Mouse (Mus musculus) kidney, embryonic 14.5 days (tissue): ENCODE results near the gene Snx17. TPM values are rescaled to one million over a fixed set of nuclear protein-coding genes. Genes with fewer than 3 reads are reported as not detected.
A peak's percentile ranks its signal among the peaks of the same experiment; 100 is the strongest.

Experiments
- ATAC-seq: fragments of 200-750 bp; cut with Nextera tagmentation; 2 replicates; pipeline ENCODE4 v1.8.0; 2017; ENCODE audit warnings: moderate number of reproducible peaks, mild to moderate bottlenecking, moderate TSS enrichment, moderate library complexity; ENCODE audit not compliant: low FRiP score, low TSS enrichment
- H3K27ac ChIP-seq: fragments of 300-500 bp; sonication (generic); 2 replicates; pipeline ENCODE4 v1.5.1; 2014; ENCODE audit warnings: low read depth, mild to moderate bottlenecking, low read length, moderate library complexity, mixed read lengths
- H3K27me3 ChIP-seq: fragments of 300-500 bp; sonication (generic); 2 replicates; pipeline ENCODE4 v1.6.1; 2014; ENCODE audit warnings: mild to moderate bottlenecking, low read length; ENCODE audit not compliant: control insufficient read depth, insufficient read depth
- H3K36me3 ChIP-seq: fragments of 300-500 bp; sonication (generic); 2 replicates; pipeline ENCODE4 v1.6.1; 2014; ENCODE audit warnings: low read length, mixed read lengths; ENCODE audit not compliant: control insufficient read depth, insufficient read depth
- H3K4me1 ChIP-seq: fragments of 300-500 bp; sonication (generic); 2 replicates; pipeline ENCODE4 v1.6.1; 2014; ENCODE audit warnings: low read length, mixed read lengths; ENCODE audit not compliant: control insufficient read depth, insufficient read depth
- H3K4me2 ChIP-seq: fragments of 300-500 bp; sonication (generic); replicated peaks from 2 replicates; pipeline ENCODE4 v1.6.1; 2014; ENCODE audit warnings: low read depth, mild to moderate bottlenecking, low read length
- H3K4me3 ChIP-seq: fragments of 300-500 bp; sonication (generic); 2 replicates; pipeline ENCODE4 v1.5.1; 2014; ENCODE audit warnings: mild to moderate bottlenecking, low read length
- H3K9ac ChIP-seq: fragments of 300-500 bp; sonication (generic); 2 replicates; pipeline ENCODE4 v1.6.1; 2014; ENCODE audit warnings: low read depth, mild to moderate bottlenecking, low read length, moderate library complexity
- H3K9me3 ChIP-seq: fragments of 300-500 bp; sonication (generic); 2 replicates; pipeline ENCODE4 v1.6.1; 2016; ENCODE audit warnings: low read length; ENCODE audit not compliant: control insufficient read depth
- WGBS: fragments of 180-500 bp; shearing (Covaris S2); extraction: QIAGEN DNeasy Blood & Tissue Kit; methylation state at CpG from one replicate; pipeline ENCODE4 v1.1.7; 2014; 5-methylcytosine and 5-hydroxymethylcytosine counted together
- polyA plus RNA-seq: library from polyadenylated mRNA; unstranded; fragments of >200 nt; fragmentation: Nextera tagmentation; extraction: Ambion mirVana; gene quantifications from 2 replicates; pipeline ENCODE4 v1.2.1, GENCODE M21; 2014

Snx17 gene
- polyA plus RNA-seq, 1 experiment from 2014 or later = 133 TPM

DNA sequence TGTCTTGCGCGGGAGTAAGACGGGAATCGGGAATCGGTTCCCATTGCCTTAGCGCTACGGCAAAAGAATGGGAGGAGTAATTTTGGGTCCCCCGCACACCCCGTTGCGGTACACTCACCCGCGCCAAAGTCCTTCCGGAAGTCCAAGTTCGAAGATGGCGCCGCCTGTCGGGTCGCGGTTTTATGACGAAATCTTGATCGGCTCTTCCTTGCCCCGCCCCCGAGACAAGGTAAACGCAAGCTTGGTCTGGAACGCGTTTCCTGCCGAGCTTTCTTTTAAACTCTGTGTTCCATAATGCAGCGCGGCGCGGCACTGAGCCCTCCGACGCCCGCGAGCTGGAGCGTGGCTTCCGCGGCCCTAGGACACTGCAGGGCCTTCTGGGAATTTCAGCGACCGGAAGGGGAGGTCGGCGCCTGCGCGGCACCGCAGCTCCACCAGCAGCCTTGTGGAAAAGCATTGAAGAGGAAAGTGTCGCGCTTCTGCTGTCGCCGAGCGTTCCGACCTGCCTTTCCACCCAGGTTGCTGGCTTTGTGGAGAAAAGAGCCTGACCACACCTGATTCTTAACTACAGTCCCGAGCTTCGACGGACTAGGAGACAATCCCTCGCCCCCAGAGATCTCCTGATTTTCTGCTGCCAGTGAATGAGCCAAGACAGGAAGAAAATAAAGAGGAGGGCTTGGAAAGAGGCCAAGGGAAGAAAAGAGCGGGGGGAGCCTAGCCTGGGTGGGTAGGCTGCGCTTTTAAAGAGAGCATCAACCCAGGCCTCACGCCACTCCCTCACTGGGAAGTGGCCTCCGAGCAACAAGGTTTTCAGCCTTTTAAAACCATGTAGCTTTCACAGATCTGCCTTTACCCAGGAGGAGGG, 13.0 kb upstream of the Snx17 start, which contains the start of the genes Gm29609 and Gtf3c2:
TSS of gene Gm29609 (minus strand) at position 146 of the 865 bp plus-strand sequence.
TSS of gene Gtf3c2 (minus strand) at position 379 of the 865 bp plus-strand sequence.
- under 1% methylated on average over 59 of the region's 59 CpGs for WGBS
- Histone ChIP-seq H3K9me3 (no peaks in the 10 kb centered on the region), H3K4me3 (peak within 1 kb of the TSS; percentile 96), H3K4me1 (peaks cover 4% of the 10 kb centered on the region; the same call in 1 of the 2 replicates), H3K27me3 (no peaks in the 10 kb centered on the region), H3K36me3 (peaks cover 3% of the 10 kb centered on the region; the same call in 1 of the 2 replicates), H3K4me2 (peak within 1 kb of the TSS; percentile 96), H3K9ac (peak within 1 kb of the TSS; percentile 69), H3K27ac (peak within 1 kb of the TSS; percentile 95)
- peak; percentile 98 for ATAC-seq

DNA sequence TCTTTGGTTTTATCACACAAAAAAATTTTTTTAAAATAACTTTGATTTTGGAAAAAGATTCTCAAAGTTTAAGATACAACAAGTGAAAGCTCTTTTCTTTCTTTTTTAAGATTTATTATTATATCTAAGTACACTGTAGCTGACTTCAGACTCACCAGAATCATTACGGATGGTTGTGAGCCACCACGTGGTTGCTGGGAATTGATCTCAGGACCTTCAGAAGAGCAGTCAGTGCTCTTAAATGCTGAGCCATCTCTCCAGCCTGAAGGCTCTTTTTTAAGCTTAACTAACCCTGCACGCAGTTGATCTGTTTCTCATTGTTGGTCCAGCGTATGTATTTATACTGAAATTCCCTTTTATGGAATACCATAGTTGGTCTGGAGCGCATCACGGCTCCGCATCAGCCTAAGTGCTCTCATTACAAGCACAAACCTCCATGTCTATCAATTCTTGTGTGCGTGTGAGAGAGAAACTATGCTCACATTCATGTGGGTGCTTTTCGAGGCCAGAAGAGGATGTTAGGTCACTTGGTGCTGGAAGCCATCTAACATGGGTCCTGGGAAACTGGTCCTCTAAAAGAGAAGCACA, 11.8 kb upstream of the Snx17 start:
- 92% methylated on average over 9 of the region's 9 CpGs for whole genome bisulfite sequencing

DNA sequence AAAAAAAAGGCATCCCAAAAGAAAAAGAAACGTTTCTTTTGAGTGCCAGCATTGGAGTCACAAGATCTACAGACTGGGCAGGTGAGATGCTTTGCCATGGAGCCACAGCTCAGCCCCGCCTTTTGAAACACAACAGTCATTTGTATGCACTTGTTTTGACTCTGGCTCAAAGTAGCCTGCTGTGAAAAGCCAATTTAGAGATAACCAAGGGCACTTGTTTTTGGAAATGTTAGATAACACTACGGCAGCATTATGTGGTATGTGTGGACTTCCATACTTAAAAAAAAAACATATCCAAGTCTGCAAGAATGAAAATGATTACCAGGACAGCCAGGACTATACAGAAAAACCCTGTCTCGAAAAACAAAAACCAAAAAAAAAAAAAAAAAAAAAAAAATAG, 9.3 kb upstream of the Snx17 start:
- H3K4me3 ChIP-seq = no peak overlapping the region
- H3K4me2 ChIP-seq = no peak overlapping the region
- no peaks in the 10 kb centered on the region for H3K27me3 ChIP-seq
- no peak for ATAC-seq
- H3K4me1 ChIP-seq = peaks cover 3% of the 10 kb centered on the region; the same call in 1 of the 2 replicates
- H3K36me3 ChIP-seq = peaks cover 19% of the 10 kb centered on the region
- no peak overlapping the region for H3K27ac ChIP-seq
- 68% methylated on average over 4 of the region's 4 CpGs for WGBS
- no peak overlapping the region for H3K9ac ChIP-seq
- no peaks in the 10 kb centered on the region for H3K9me3 ChIP-seq

More for the DNA sequence above, 11.8 kb upstream of the Snx17 start:
- no peak overlapping the region for H3K27ac ChIP-seq
- no peak overlapping the region; the same call in 1 of the 2 replicates for H3K4me2 ChIP-seq
- no peaks in the 10 kb centered on the region for H3K9me3 ChIP-seq
- no peak overlapping the region for H3K4me3 ChIP-seq
- no peaks in the 10 kb centered on the region for H3K27me3 ChIP-seq
- ATAC-seq = no peak
- no peak overlapping the region for H3K9ac ChIP-seq
- H3K36me3 ChIP-seq = no peaks in the 10 kb centered on the region
- H3K4me1 ChIP-seq = peaks cover 4% of the 10 kb centered on the region; the same call in 1 of the 2 replicates

DNA sequence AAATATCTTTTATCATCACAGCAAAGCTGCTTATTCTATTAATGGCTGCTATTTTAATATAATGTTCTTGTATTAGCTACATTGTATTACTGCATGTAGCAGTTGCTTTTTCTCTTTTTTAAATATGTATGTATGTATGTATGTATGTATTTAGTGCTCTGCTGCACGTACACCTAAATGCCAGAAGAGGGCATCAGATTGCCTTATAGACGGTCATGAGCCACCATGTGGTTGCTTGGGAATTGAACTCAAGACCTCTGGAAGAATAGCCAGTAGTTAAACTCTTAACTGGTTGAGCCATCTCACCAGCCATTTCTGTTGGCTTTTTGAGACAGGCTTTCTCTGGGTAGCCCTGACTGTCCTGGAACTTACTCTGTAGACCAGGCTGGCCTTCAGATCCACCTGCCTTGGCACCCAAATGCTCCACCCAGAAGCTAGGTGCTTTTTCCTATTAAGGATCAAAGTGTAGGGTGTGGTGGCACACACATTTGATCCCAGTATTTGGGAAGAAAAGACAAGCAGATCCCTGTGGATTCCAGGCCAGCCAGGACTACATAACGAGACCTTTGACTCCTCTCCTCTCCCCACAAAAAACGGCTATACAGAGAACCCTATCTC, 4.7 kb upstream of the Snx17 start:
- H3K27me3 ChIP-seq = no peaks in the 10 kb centered on the region
- H3K9me3 ChIP-seq = no peaks in the 10 kb centered on the region
- H3K4me3 ChIP-seq = no peak overlapping the region
- peaks cover 4% of the 10 kb centered on the region; the same call in 1 of the 2 replicates for H3K4me1 ChIP-seq
- no peak overlapping the region for H3K9ac ChIP-seq
- H3K4me2 ChIP-seq = no peak overlapping the region
- H3K36me3 ChIP-seq = peaks cover 41% of the 10 kb centered on the region
- no peak overlapping the region for H3K27ac ChIP-seq
- 75% methylated on average over 4 of the region's 4 CpGs for WGBS
- no peak for ATAC-seq

DNA sequence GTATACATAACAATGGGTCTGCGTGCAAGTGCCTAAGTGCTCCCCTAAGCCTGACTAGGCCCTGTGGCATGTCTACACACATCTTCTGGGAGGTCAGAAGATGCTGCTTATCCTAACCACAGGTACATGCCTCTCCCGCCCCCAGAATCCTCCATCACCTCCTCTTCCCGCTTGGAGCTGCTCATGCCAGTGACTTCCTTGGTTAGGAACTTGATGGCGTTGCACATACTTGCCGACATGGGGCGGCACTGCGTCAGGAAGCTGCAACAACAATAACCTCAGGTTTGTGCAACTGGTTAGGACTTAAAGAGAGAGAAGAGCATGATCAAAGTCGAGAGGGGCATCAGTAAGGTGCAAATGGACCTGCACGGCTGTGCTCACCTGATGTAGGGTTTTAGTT, 2.8 kb upstream of the Snx17 start:
- H3K36me3 ChIP-seq = peaks cover 49% of the 10 kb centered on the region
- H3K4me2 ChIP-seq = no peak overlapping the region
- no peak overlapping the region for H3K4me3 ChIP-seq
- H3K9ac ChIP-seq = no peak overlapping the region
- no peaks in the 10 kb centered on the region for H3K27me3 ChIP-seq
- H3K9me3 ChIP-seq = no peaks in the 10 kb centered on the region
- no peak for ATAC-seq
- peaks cover 14% of the 10 kb centered on the region for H3K4me1 ChIP-seq
- 90% methylated on average over 9 of the region's 9 CpGs for WGBS
- H3K27ac ChIP-seq = no peak overlapping the region

DNA sequence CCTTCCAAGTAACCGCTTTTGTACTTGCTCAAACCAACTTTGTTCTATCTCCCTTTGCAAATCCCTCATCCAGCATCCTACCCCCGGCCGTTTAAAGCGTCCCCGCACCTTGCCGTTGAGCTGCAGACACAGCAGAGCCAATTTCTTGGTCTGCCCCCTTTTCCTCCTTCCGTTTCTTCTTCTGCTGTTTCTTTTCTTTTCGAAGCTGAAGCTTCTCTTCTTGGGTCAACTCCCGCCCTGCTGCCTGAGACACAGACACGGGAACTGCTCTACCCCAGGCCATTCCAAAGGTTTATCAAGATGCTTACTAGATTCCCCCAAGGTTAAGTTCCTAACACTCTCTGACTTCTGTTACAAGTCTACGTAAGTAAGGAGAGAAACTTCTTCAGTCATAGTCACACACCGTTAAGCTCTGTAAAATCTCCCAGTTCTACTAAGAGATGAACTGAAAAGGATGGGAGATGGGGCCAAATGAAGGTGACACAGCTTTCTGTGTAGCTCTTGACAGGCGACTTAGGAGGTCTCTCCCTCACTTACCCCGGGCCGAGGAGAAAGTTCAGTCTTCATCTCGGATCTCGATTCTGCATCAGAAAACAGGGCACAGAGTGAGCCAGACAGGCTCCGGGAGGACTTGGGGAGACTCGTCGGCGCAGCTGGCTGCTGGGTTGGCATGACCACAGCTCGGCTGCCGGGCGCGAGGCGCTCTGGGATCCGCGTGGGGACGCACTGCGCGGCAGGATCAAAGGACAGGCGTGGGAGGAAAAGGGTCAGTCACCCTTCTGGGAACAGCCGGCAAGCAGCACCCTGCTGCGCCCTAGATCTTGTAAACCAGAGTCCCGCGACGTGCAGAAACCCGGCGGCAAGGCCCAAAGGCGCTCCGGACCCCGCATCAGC, 735 bp upstream of the Snx17 start:
- Histone ChIP-seq H3K36me3 (peaks cover 65% of the 10 kb centered on the region), H3K4me1 (peaks cover 14% of the 10 kb centered on the region), H3K4me3 (peak overlapping the region; percentile 72), H3K27me3 (no peaks in the 10 kb centered on the region), H3K9ac (peak overlapping the region; percentile 80), H3K9me3 (no peaks in the 10 kb centered on the region), H3K27ac (peak overlapping the region; percentile 43), H3K4me2 (peak overlapping the region; percentile 63)
- no peak; the same call in 1 of the 2 replicates for ATAC-seq
- WGBS = 11% methylated on average over 42 of the region's 42 CpGs

DNA sequence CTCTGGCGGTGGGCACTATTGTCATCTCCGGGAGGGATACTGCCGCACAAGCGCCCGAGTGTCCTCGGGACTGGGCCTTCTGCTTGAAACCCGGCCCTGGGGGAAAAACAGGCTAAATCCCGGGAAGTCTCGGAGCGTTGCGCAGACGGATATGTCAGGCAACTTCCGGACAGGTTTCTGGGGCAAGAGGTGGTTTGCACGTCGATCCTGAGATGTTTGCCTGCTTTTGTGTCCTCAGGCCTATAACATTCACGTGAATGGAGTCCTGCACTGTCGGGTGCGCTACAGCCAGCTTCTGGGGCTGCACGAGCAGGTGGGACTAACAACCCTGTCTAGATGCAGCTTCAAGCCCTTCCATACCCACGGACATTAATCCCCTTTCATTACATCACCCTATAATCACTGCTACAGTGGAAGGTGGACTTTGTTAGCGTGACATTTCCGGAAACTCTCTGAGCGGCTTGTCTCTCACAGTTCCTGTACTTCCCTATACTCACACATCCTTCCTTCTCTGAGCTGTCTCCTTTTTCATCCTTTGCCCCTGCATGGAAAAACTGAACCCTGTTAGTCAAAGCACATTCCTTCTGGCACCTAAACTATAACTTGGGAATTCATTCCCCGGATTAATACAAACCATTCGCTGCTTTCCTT, 729 bp downstream of the Snx17 start:
- 12% methylated on average over 25 of the region's 25 CpGs for WGBS
- Histone ChIP-seq H3K4me1 (peaks cover 14% of the 10 kb centered on the region), H3K27ac (peak overlapping the region; percentile 72), H3K4me3 (peak overlapping the region; percentile 72), H3K9ac (peak overlapping the region; percentile 80), H3K36me3 (peaks cover 65% of the 10 kb centered on the region), H3K4me2 (peak overlapping the region; percentile 90), H3K27me3 (no peaks in the 10 kb centered on the region), H3K9me3 (no peaks in the 10 kb centered on the region)
- ATAC-seq = no peak; the same call in none of the 2 replicates
